Mouse (Mus musculus) layer of hippocampus, adult 9-11 months (tissue): Measurements from ENCODE around the gene Fam43a.
A peak's percentile ranks its signal among the peaks of the same experiment; 100 is the strongest.

Experiments
- DNase-seq: peaks from one replicate; pipeline ENCODE4 v3.0.0; 2022

Gene Fam43a

GRCm38 (mm10) chr16:30595835-30596557, 3.5 kb upstream of the Fam43a start:
- DNase-seq, result peak; percentile 65

GRCm38 (mm10) chr16:30596959-30597681, 2.4 kb upstream of the Fam43a start:
- DNase-seq, result peak; percentile 86

- DNase-seq, result peak; percentile 22
Measured at GRCm38 (mm10) chr16:30600431-30601045, 1.0 kb downstream of the Fam43a start.

GRCm38 (mm10) chr16:30601046-30601832, 1.7 kb downstream of the Fam43a start:
- DNase-seq, result peak; percentile 32

- no peak for DNase-seq
Measured at GRCm38 (mm10) chr16:30601946-30602345, 2.4 kb downstream of the Fam43a start.

- no peak for DNase-seq
Measured at GRCm38 (mm10) chr16:30602684-30603530, 3.4 kb downstream of the Fam43a start.

- DNase-seq, result no peak
Measured at GRCm38 (mm10) chr16:30603531-30603842, 4.0 kb downstream of the Fam43a start.

GRCm38 (mm10) chr16:30604061-30604806, 4.7 kb downstream of the Fam43a start:
- DNase-seq, result no peak

- no peak for DNase-seq
Measured at GRCm38 (mm10) chr16:30604807-30605137, 5.2 kb downstream of the Fam43a start.

- DNase-seq, result no peak
Measured at GRCm38 (mm10) chr16:30605528-30605927, 6.0 kb downstream of the Fam43a start.

GRCm38 (mm10) chr16:30607868-30608267, 8.3 kb downstream of the Fam43a start:
- DNase-seq, result no peak

- DNase-seq, result no peak
Measured at GRCm38 (mm10) chr16:30611331-30611730, 11.8 kb downstream of the Fam43a start.

GRCm38 (mm10) chr16:30613122-30613521, 13.6 kb downstream of the Fam43a start:
- no peak for DNase-seq

GRCm38 (mm10) chr16:30614122-30614521, 14.6 kb downstream of the Fam43a start:
- DNase-seq, result no peak

GRCm38 (mm10) chr16:30614705-30615317, 15.3 kb downstream of the Fam43a start:
- DNase-seq, result no peak

- DNase-seq, result no peak
Measured at GRCm38 (mm10) chr16:30616281-30616680, 16.8 kb downstream of the Fam43a start.

GRCm38 (mm10) chr16:30623645-30624044, 24.1 kb downstream of the Fam43a start:
- no peak for DNase-seq

GRCm38 (mm10) chr16:30624640-30625039, 25.1 kb downstream of the Fam43a start:
- DNase-seq, result no peak

- no peak for DNase-seq
Measured at GRCm38 (mm10) chr16:30627586-30628337, 28.2 kb downstream of the Fam43a start.

- DNase-seq, result no peak
Measured at GRCm38 (mm10) chr16:30628401-30628800, 28.9 kb downstream of the Fam43a start.
